Mouse (Mus musculus): Measurements from ENCODE around the gene Epo.

Epo gene

DNA sequence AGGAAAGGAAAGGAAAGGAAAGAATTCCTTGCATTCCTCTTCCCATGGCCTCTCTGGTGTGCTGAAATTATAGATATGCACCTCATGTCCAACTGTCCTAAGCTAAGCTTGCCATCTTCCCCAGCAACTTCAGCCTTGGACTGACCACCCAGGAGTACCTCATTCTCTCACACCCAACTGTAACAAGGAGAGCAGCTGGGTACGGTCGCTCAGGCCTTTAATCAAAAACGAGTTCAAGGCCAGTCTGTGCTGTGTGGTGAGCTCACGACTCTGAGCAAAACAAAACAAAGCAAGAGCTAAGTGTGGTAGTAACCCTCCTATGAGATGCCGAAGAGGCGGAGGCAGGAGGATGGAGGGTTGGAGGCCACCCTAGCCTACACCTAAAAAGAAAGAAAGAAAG is 7.9 kb upstream of the Epo start:
- no peak for DNase-seq (ENCODE audit: extremely low spot score, low read depth, low spot score)

- DNase-seq (ENCODE audit: extremely low spot score, low read depth, low spot score): no peak
Measured at GRCm38 (mm10) chr5:137539291-137539801, 6.3 kb upstream of the Epo start.

- no peak for DNase-seq (ENCODE audit: extremely low spot score, low read depth, low spot score)
Measured at GRCm38 (mm10) chr5:137537461-137537860, 4.4 kb upstream of the Epo start.

GRCm38 (mm10) chr5:137535318-137535717 is 2.3 kb upstream of the Epo start:
- no peak for DNase-seq (ENCODE audit: extremely low spot score, low read depth, low spot score)

DNA sequence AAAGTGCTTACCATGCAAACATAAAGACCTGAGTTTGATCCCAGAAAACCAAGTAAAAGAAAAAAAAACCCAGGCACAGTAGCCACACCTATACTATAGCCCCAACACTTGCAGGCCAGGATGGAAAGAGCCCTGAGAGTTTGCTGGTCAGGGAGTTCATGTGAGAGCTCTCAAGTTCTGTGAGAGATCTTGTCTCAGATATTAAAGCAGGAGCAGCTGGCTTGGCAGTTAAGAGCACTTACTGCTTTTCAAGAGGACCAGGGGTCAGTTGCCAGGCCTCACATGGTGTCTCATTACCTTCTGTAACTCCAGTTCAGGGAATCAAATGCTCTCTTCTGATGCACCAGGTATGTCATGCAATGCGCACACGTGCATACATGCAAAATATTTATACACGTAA is 1.7 kb upstream of the Epo start:
- no peak for DNase-seq (ENCODE audit: extremely low spot score, low read depth, low spot score)

GRCm38 (mm10) chr5:137532808-137533116 is 280 bp downstream of the Epo start:
- DNase-seq (ENCODE audit: extremely low spot score, low read depth, low spot score): no peak

DNA sequence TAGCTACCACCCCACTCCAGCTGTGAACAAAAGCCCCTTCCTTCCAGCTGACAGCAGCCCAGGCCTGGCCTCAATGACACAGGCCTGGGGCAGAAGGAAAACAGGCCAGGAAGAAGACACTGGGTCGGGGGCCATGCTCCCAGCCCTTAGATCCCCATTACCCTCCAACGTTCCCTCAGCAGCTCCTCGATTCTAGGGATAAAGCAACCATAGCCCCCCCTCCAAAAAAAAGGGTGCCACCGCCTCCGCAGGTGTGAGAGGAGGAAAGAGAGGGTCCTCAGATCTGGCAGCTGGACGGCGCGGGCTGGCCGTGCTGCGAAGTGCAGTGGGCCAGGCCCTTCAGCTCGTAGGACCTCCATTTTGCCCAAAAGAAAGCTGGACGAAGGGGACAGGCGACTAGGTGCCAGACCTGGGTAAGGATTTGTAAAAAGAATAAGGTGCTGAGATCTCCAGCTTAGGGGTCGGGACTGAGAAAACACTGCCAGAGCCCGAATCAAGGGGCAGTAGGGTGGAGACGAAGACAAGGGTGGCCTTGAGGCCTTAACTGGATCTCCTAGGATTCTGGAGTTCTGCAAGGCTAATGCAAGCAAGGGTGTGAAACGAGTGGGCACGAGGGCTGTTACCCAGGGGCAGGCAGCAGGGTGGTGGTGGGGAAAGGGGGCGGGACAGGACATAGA is 773 bp downstream of the Epo start:
- DNase-seq (ENCODE audit: extremely low spot score, low read depth, low spot score): no peak

DNA sequence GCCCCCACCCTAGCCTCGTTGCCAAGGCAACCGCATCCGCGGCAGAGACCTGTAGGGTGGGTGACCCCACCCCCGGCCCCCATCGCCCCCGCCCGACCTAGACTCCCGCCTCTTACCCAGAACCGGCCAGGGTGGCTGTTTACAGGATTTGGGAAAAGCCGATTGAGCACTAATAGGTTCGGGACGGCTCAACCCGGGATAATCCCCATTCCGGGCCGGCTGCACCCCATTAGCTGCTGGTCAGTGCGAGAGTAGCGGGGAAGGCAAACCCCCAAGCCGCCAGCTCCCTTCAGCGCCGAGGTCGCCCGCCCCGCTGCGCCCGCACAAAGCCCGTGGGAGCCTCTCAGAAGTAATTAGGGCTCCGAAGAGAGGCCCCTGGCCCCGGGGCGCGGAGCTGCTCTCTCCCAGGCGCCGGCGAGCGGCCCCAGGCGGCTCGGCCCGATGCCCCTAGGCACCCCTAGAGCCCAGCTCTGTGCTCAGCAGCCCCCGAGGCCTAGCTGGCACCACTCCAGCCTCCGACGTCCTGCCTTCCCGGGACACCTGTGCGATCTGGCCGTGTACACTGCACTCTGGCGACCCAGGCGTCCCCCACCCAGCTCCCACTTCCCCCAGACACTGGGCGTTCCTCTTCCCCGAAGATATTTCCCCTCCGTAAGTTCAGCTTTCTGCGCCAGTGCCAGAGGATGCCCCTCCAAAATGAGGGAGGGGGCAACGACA is 1.5 kb downstream of the Epo start:
- no peak for DNase-seq (ENCODE audit: extremely low spot score, low read depth, low spot score)

DNA sequence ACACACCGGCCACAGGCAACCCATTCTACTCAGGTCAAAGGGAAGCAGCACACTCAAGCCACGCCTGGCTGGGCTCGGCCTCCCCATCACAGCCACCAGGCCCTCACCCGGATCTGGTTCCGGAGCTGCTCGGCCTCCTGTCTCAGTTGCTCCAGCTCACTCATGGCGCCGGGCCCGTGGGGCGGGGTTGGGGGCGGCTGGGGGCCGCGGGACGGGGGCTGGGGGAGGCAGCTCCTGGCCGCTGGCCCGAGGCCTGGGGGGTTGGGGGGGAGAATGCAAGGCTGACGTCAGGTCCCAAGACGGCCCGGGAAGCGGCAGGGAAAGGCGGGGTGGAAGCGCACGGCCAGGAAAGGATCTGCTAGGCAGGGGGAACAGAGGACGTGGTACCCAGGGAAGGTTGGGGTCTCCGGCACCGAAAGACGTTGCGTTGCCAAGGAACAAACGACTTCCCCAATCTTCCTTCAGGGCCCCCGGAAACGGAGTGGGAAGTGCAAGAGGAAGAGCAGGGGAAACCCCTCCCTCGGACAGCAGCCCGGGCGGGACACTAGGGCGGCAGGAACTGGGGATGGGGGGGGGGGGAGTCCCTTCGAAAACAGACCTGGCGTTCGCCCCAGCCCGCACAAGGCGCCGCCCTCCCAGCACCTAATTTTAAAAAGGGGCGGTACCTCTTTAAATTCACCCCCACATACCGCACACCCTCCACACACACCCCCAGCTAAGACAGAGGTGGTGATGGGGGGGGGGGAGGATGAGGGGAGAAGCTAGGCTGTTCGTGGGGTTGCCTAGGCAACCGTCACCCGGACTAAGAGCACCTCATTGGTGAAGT is 2.2 kb downstream of the Epo start:
- no peak for DNase-seq (ENCODE audit: extremely low spot score, low read depth, low spot score)

DNA sequence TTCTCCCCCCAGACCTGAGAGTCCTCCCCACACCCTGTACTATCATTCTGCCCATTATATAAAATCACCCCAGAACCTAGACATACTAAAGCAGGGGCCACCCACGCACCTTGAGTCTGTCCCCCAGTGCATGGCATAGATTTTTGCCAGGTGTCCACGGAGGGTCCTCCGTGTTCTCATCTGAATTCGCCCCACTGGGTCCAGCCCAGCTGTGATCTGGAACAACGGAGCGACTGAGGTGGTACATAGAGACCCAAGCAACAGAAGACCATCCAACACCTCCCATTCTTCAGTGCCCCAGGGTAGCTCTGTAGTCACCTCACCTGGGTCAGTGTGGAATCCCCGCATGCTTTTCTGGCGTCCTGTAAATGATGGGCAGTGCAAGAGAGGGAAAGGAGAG is 3.0 kb downstream of the Epo start:
- DNase-seq (ENCODE audit: extremely low spot score, low read depth, low spot score): no peak

- no peak for DNase-seq (ENCODE audit: extremely low spot score, low read depth, low spot score)
Measured at GRCm38 (mm10) chr5:137529221-137529995, 3.6 kb downstream of the Epo start.

- DNase-seq (ENCODE audit: extremely low spot score, low read depth, low spot score): no peak
Measured at GRCm38 (mm10) chr5:137528247-137528968, 4.6 kb downstream of the Epo start.

- DNase-seq (ENCODE audit: extremely low spot score, low read depth, low spot score): no peak
Measured at GRCm38 (mm10) chr5:137527413-137527812, 5.6 kb downstream of the Epo start.

DNA sequence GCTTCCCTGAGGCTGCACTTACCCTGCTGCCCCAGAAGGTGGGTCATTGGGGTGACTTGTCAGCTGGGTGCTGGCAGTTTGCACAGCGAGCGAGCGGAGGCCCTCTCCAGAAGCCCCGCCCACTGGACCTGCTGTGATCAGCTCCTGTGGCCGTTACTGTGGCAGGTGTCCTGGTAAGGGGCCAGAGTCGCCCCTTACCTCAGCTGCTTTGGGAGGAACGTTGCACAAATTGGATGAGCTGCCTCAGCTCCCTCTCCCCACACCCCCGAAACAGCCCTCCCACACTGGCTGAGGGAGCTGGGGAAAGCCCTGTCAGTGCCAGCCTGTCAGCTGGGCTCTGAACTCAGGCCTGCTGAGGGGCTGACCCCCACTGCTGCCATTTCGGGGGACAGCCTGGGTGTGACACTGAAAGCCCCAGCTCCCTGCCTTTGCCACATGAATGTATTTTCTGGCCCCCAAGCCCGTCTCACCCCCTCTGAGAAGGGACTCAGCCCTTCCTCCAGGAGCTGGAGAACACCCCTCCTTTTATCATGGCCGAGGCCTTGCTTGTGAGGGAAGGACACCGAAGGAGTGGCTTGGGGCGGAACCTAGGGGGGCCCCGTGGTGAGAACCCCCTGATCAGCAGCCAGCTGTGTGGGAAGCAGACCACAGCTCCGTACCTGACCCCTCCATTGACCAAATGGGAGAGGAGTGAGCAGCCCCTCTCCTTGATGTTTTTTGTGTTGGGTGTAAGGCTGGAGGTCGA is 6.7 kb downstream of the Epo start:
- no peak for DNase-seq (ENCODE audit: extremely low spot score, low read depth, low spot score)

DNA sequence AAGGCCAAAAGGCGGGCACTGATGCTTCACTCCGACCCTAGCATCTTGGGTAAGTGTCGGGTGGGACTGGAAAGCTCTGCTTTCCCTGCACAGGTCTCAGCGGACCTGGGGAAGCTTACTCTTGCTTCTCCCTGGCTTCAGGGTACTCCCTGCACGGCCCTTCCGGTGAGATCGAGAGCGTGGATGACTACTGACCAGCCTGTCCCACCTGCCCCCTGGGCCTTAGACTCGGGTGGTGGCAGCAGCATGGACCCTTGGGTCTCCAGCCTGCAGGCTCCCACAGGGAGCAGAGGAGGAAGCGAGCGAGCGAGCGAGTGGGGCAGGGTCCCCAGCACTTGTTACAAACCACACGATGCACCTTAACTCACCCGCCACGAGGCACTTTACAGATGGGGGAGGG is 7.5 kb downstream of the Epo start:
- DNase-seq (ENCODE audit: extremely low spot score, low read depth, low spot score): no peak

DNA sequence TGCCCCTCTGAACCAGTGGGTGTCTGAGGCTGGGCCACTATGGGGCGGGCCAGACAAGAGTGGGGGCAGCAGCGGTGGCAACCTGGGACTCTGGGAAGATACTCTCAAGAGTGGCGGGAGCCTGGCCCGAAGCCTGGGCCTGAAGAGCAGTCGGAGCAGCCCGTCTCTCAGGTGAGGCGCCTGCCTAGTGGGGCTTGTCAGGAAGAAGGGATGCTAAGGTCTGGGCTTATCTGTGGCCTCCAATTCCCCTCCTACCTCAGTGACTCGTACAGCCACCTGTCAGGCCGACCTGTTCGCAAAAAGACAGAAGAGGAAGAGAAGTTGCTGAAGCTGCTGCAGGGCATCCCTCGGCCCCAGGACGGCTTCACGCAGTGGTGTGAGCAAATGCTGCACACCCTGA is 8.4 kb downstream of the Epo start:
- DNase-seq (ENCODE audit: extremely low spot score, low read depth, low spot score): no peak

- no peak for DNase-seq (ENCODE audit: extremely low spot score, low read depth, low spot score)
Measured at GRCm38 (mm10) chr5:137524251-137524515, 8.9 kb downstream of the Epo start.

GRCm38 (mm10) chr5:137523396-137524250 is 9.4 kb downstream of the Epo start:
- no peak for DNase-seq (ENCODE audit: extremely low spot score, low read depth, low spot score)

DNA sequence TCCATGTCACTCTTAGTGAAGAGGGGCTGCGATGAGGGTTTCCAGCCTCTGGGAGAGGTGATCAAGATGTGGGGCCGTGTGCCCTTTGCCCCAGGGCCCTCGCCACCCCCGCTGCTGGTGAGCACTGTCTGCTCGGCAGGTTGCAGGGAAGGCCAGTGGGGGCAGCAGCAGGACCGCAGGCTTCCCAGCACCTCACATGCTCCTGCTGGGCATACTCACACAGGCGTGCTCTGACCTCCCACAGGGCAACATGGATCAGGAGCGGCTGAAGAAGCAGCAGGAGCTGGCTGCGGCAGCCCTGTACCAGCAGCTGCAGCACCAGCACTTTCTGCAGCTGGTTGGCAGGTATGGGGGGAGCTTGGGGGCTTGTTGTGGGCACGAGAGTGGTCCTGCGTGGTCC is 10.3 kb downstream of the Epo start:
- no peak for DNase-seq (ENCODE audit: extremely low spot score, low read depth, low spot score)
